Mouse (Mus musculus): ENCODE data around the gene Gm28230. TPM values are rescaled to one million over a fixed set of nuclear protein-coding genes. Genes with fewer than 3 reads are reported as not detected.

Gm28230 gene
- total and polyA plus RNA-seq, 2 experiments from 2014 or later, result 1.6 TPM; not detected in 1

GRCm38 (mm10) chr2:74795531-74795930 lies 69.0 kb downstream of the Gm28230 start:
- TF ChIP-seq EP300 (IDR thresholded peaks at IDR 0.05; ENCODE audit: low read depth) (no peak), CTCF (IDR thresholded peaks at IDR 0.05; ENCODE audit: low read depth) (no peak)
- H3K4me2 ChIP-seq (ENCODE audit: low read depth, low read length), result no peak overlapping the region
- DNase-seq (ENCODE audit: low spot score) (peak; percentile 41), ATAC-seq (ENCODE audit: insufficient read depth, low read depth) (no peak)
- no peaks in the 10 kb centered on the region for H3K9me3 ChIP-seq (replicated peaks; ENCODE audit: control insufficient read depth, low read length)
- H3K27me3 ChIP-seq (ENCODE audit: control insufficient read depth, insufficient read depth, low read length), result no peaks in the 10 kb centered on the region
- H3K9ac ChIP-seq (replicated peaks; ENCODE audit: low read depth, low read length), result no peak overlapping the region
- 29% methylated on average over 7 of the region's 7 CpGs for WGBS
- H3K4me3 ChIP-seq (ENCODE audit: low read depth, low read length), result no peak overlapping the region
- H3K4me1 ChIP-seq (ENCODE audit: control insufficient read depth, insufficient read depth), result no peaks in the 10 kb centered on the region
- no peaks in the 10 kb centered on the region for H3K36me3 ChIP-seq (replicated peaks; ENCODE audit: control insufficient read depth, insufficient read depth, low read length)
- H3K27ac ChIP-seq (ENCODE audit: low read depth), result no peak overlapping the region

MicroRNAs encoded within 50 kb of the gene (microRNA counts, 519-probe panel; counts per million panel counts)
- 2,187 counts per million, percentile 21 among the panel's probes with 10 or more counts for microRNA mmu-miR-10b

Small RNA genes lying within 50 kb of the gene (microRNA-seq; reads per million reads assigned to microRNA genes)
- gene Gm44463 (not detected), gene Mir10b (1,406 reads per million, percentile 83 among the genes with 10 or more reads in this experiment)

Other genes starting within 250 kb of the Gm28230 start
- 9.0 and 13.9 TPM in 2 replicates for gene Lnpk, start 147.3 kb upstream of the Gm28230 start, total RNA-seq (2014; rRNA removed; ENCODE audit: low replicate concordance)
- gene Lnpk, start 147.3 kb upstream of the Gm28230 start, polyA plus RNA-seq (2015; fragmentation: Nextera tagmentation; extraction: Ambion mirVana), result 12.3 and 12.6 TPM in 2 replicates
- not detected in 2 replicates for gene Evx2, start 67.2 kb upstream of the Gm28230 start, total RNA-seq (2014; rRNA removed; ENCODE audit: low replicate concordance)
- not detected in 2 replicates for gene Evx2, start 67.2 kb upstream of the Gm28230 start, polyA plus RNA-seq (2015; fragmentation: Nextera tagmentation; extraction: Ambion mirVana)
- not detected in 2 replicates for gene Hoxd13, start 58.4 kb upstream of the Gm28230 start, total RNA-seq (2014; rRNA removed; ENCODE audit: low replicate concordance)
- not detected in 2 replicates for gene Hoxd13, start 58.4 kb upstream of the Gm28230 start, polyA plus RNA-seq (2015; fragmentation: Nextera tagmentation; extraction: Ambion mirVana)
- gene Hoxd12, start 51.7 kb upstream of the Gm28230 start, total RNA-seq (2014; rRNA removed; ENCODE audit: low replicate concordance), result not detected in 2 replicates
- gene Hoxd12, start 51.7 kb upstream of the Gm28230 start, polyA plus RNA-seq (2015; fragmentation: Nextera tagmentation; extraction: Ambion mirVana), result not detected in 2 replicates
- 0.11 TPM in 1 of 2 replicates, not detected in the other for gene Hoxd11, start 47.2 kb upstream of the Gm28230 start, total RNA-seq (2014; rRNA removed; ENCODE audit: low replicate concordance)
- not detected in 2 replicates for gene Hoxd11, start 47.2 kb upstream of the Gm28230 start, polyA plus RNA-seq (2015; fragmentation: Nextera tagmentation; extraction: Ambion mirVana)
- gene Hoxd10, start 34.8 kb upstream of the Gm28230 start, total RNA-seq (2014; rRNA removed; ENCODE audit: low replicate concordance), result not detected in 2 replicates
- 0.08 TPM in 1 of 2 replicates, not detected in the other for gene Hoxd10, start 34.8 kb upstream of the Gm28230 start, polyA plus RNA-seq (2015; fragmentation: Nextera tagmentation; extraction: Ambion mirVana)
- gene Hoxd9, start 29.0 kb upstream of the Gm28230 start, total RNA-seq (2014; rRNA removed; ENCODE audit: low replicate concordance), result 0.84 TPM in 1 of 2 replicates, not detected in the other
- gene Hoxd9, start 29.0 kb upstream of the Gm28230 start, polyA plus RNA-seq (2015; fragmentation: Nextera tagmentation; extraction: Ambion mirVana), result 0.08 and 0.12 TPM in 2 replicates
- gene Hoxd8, start 22.1 kb upstream of the Gm28230 start, total RNA-seq (2014; rRNA removed; ENCODE audit: low replicate concordance), result 1.5 TPM in 1 of 2 replicates, not detected in the other
- gene Hoxd8, start 22.1 kb upstream of the Gm28230 start, polyA plus RNA-seq (2015; fragmentation: Nextera tagmentation; extraction: Ambion mirVana), result 0.23 and 0.26 TPM in 2 replicates
- not detected in 2 replicates for gene Hoxd3, start 14.8 kb upstream of the Gm28230 start, total RNA-seq (2014; rRNA removed; ENCODE audit: low replicate concordance)
- 0.04 TPM in 1 of 2 replicates, not detected in the other for gene Hoxd3, start 14.8 kb upstream of the Gm28230 start, polyA plus RNA-seq (2015; fragmentation: Nextera tagmentation; extraction: Ambion mirVana)
- gene Hoxd4, start 14.8 kb upstream of the Gm28230 start, total RNA-seq (2014; rRNA removed; ENCODE audit: low replicate concordance), result 0.19 TPM in 1 of 2 replicates, not detected in the other
- gene Hoxd4, start 14.8 kb upstream of the Gm28230 start, polyA plus RNA-seq (2015; fragmentation: Nextera tagmentation; extraction: Ambion mirVana), result 0.05 and 0.11 TPM in 2 replicates
- gene Hoxd1, start 36.3 kb downstream of the Gm28230 start, total RNA-seq (2014; rRNA removed; ENCODE audit: low replicate concordance), result not detected in 2 replicates
- not detected in 2 replicates for gene Hoxd1, start 36.3 kb downstream of the Gm28230 start, polyA plus RNA-seq (2015; fragmentation: Nextera tagmentation; extraction: Ambion mirVana)
- gene Mtx2, start 99.1 kb downstream of the Gm28230 start, total RNA-seq (2014; rRNA removed; ENCODE audit: low replicate concordance), result 154 and 163 TPM in 2 replicates
- 189 and 198 TPM in 2 replicates for gene Mtx2, start 99.1 kb downstream of the Gm28230 start, polyA plus RNA-seq (2015; fragmentation: Nextera tagmentation; extraction: Ambion mirVana)